Mouse (Mus musculus): ENCODE data around the gene Lhfpl2. TPM values are rescaled to one million over a fixed set of nuclear protein-coding genes. Genes with fewer than 3 reads are reported as not detected.
A peak's percentile ranks its signal among the peaks of the same experiment; 100 is the strongest.

Gene Lhfpl2
- total and polyA plus RNA-seq, 2 experiments from 2014 or later: 15.3 to 32.1 TPM

GRCm38 (mm10) chr13:94149781-94150180 is 92.2 kb downstream of the Lhfpl2 start:
- DNase-seq (ENCODE audit: low spot score): no peak
- WGBS: 88% methylated on average over 8 of the region's 8 CpGs

GRCm38 (mm10) chr13:94151308-94151707 is 93.7 kb downstream of the Lhfpl2 start:
- H3K4me1 ChIP-seq (ENCODE audit: insufficient read depth, low read length): no peaks in the 10 kb centered on the region
- TF ChIP-seq CTCF (IDR thresholded peaks at IDR 0.05; ENCODE audit: low read depth): no peak
- no peak overlapping the region for H3K27ac ChIP-seq
- 60% methylated on average over 4 of the region's 4 CpGs for WGBS
- ATAC-seq (no peak), DNase-seq (ENCODE audit: low spot score) (no peak)
- H3K36me3 ChIP-seq (ENCODE audit: insufficient read depth, low read length): no peaks in the 10 kb centered on the region
- H3K27me3 ChIP-seq (ENCODE audit: insufficient read depth, low read length): no peaks in the 10 kb centered on the region
- H3K4me2 ChIP-seq (ENCODE audit: low read depth, low read length): no peak overlapping the region
- H3K4me3 ChIP-seq (ENCODE audit: low read length): no peak overlapping the region
- H3K9me3 ChIP-seq (ENCODE audit: low read length): no peaks in the 10 kb centered on the region
- no peak overlapping the region for H3K9ac ChIP-seq (replicated peaks; ENCODE audit: low read length)

More at GRCm38 (mm10) chr13:94149781-94150180, 92.2 kb downstream of the Lhfpl2 start:
- no peaks in the 10 kb centered on the region for H3K36me3 ChIP-seq (ENCODE audit: insufficient read depth, low read length)
- no peaks in the 10 kb centered on the region for H3K4me1 ChIP-seq (ENCODE audit: insufficient read depth, low read length)
- H3K27ac ChIP-seq: no peak overlapping the region
- H3K9me3 ChIP-seq (ENCODE audit: low read length): no peaks in the 10 kb centered on the region
- TF ChIP-seq CTCF (IDR thresholded peaks at IDR 0.05; ENCODE audit: low read depth): no peak
- H3K4me2 ChIP-seq (ENCODE audit: low read depth, low read length): no peak overlapping the region
- H3K9ac ChIP-seq (replicated peaks; ENCODE audit: low read length): no peak overlapping the region
- no peaks in the 10 kb centered on the region for H3K27me3 ChIP-seq (ENCODE audit: insufficient read depth, low read length)
- 0 out of 2 replicates have a peak, but pooled peaks have one; percentile 13 for ATAC-seq
- H3K4me3 ChIP-seq (ENCODE audit: low read length): no peak overlapping the region

- H3K9me3 ChIP-seq (ENCODE audit: low read length): no peaks in the 10 kb centered on the region
- H3K27me3 ChIP-seq (ENCODE audit: insufficient read depth, low read length): no peaks in the 10 kb centered on the region
- no peak overlapping the region for H3K9ac ChIP-seq (replicated peaks; ENCODE audit: low read length)
- no peak overlapping the region for H3K27ac ChIP-seq
- no peaks in the 10 kb centered on the region for H3K4me1 ChIP-seq (ENCODE audit: insufficient read depth, low read length)
- H3K4me3 ChIP-seq (ENCODE audit: low read length): no peak overlapping the region
- WGBS: 92% methylated on average over 10 of the region's 10 CpGs
- DNase-seq (ENCODE audit: low spot score) (no peak), ATAC-seq (no peak)
- no peak for TF ChIP-seq CTCF (IDR thresholded peaks at IDR 0.05; ENCODE audit: low read depth)
- no peak overlapping the region for H3K4me2 ChIP-seq (ENCODE audit: low read depth, low read length)
- no peaks in the 10 kb centered on the region for H3K36me3 ChIP-seq (ENCODE audit: insufficient read depth, low read length)
Observed at GRCm38 (mm10) chr13:94152836-94153235, 95.2 kb downstream of the Lhfpl2 start.

GRCm38 (mm10) chr13:94153658-94154057 is 96.1 kb downstream of the Lhfpl2 start:
- Histone ChIP-seq H3K4me2 (ENCODE audit: low read depth, low read length) (no peak overlapping the region), H3K9ac (replicated peaks; ENCODE audit: low read length) (no peak overlapping the region), H3K4me3 (ENCODE audit: low read length) (no peak overlapping the region), H3K4me1 (ENCODE audit: insufficient read depth, low read length) (no peaks in the 10 kb centered on the region), H3K27ac (no peak overlapping the region), H3K36me3 (ENCODE audit: insufficient read depth, low read length) (no peaks in the 10 kb centered on the region), H3K27me3 (ENCODE audit: insufficient read depth, low read length) (no peaks in the 10 kb centered on the region), H3K9me3 (ENCODE audit: low read length) (no peaks in the 10 kb centered on the region)
- TF ChIP-seq CTCF (IDR thresholded peaks at IDR 0.05; ENCODE audit: low read depth): no peak
- no peak for ATAC-seq
- WGBS: 87% methylated on average over 6 of the region's 6 CpGs
- no peak for DNase-seq (ENCODE audit: low spot score)

GRCm38 (mm10) chr13:94154512-94155296 is 97.1 kb downstream of the Lhfpl2 start:
- WGBS: 89% methylated on average over 15 of the region's 15 CpGs
- H3K9ac ChIP-seq (replicated peaks; ENCODE audit: low read length): no peak overlapping the region
- H3K4me1 ChIP-seq (ENCODE audit: insufficient read depth, low read length): no peaks in the 10 kb centered on the region
- H3K4me3 ChIP-seq (ENCODE audit: low read length): no peak overlapping the region
- H3K9me3 ChIP-seq (ENCODE audit: low read length): no peaks in the 10 kb centered on the region
- DNase-seq (ENCODE audit: low spot score) (no peak), ATAC-seq (no peak)
- no peak overlapping the region for H3K27ac ChIP-seq
- no peak overlapping the region for H3K4me2 ChIP-seq (ENCODE audit: low read depth, low read length)
- H3K36me3 ChIP-seq (ENCODE audit: insufficient read depth, low read length): no peaks in the 10 kb centered on the region
- TF ChIP-seq CTCF (IDR thresholded peaks at IDR 0.05; ENCODE audit: low read depth): no peak
- no peaks in the 10 kb centered on the region for H3K27me3 ChIP-seq (ENCODE audit: insufficient read depth, low read length)

GRCm38 (mm10) chr13:94155657-94156429 is 98.2 kb downstream of the Lhfpl2 start:
- H3K27me3 ChIP-seq (ENCODE audit: insufficient read depth, low read length): no peaks in the 10 kb centered on the region
- H3K4me3 ChIP-seq (ENCODE audit: low read length): no peak overlapping the region
- no peak overlapping the region for H3K4me2 ChIP-seq (ENCODE audit: low read depth, low read length)
- no peaks in the 10 kb centered on the region for H3K9me3 ChIP-seq (ENCODE audit: low read length)
- peak; percentile 55 for DNase-seq (ENCODE audit: low spot score)
- H3K9ac ChIP-seq (replicated peaks; ENCODE audit: low read length): no peak overlapping the region
- peak overlapping the region; percentile 42 for H3K27ac ChIP-seq
- no peaks in the 10 kb centered on the region for H3K4me1 ChIP-seq (ENCODE audit: insufficient read depth, low read length)
- 37% methylated on average over 9 of the region's 9 CpGs for WGBS
- ATAC-seq: peak; percentile 92
- TF ChIP-seq CTCF (IDR thresholded peaks at IDR 0.05; ENCODE audit: low read depth): no peak
- H3K36me3 ChIP-seq (ENCODE audit: insufficient read depth, low read length): no peaks in the 10 kb centered on the region

Data from hindbrain, postnatal 0 days (tissue).